Mouse (Mus musculus) bone marrow, adult 2 months (tissue): Measurements from ENCODE around the gene Lman2.

Source experiments
- CTCF ChIP-seq: fragments of 200-500 bp; IDR thresholded peaks from 2 replicates; pipeline ENCODE4 v1.5.1; 2011; ENCODE audit warnings: low read length, control low read depth; ENCODE audit not compliant: control insufficient read depth, insufficient read depth
- POLR2A ChIP-seq: fragments of 200-500 bp; IDR thresholded peaks from 2 replicates; pipeline ENCODE4 v1.6.1; 2011; ENCODE audit warnings: low read depth, mild to moderate bottlenecking, control low read depth, low read length, borderline replicate concordance; ENCODE audit not compliant: control insufficient read depth

- TF ChIP-seq POLR2A: no peak
- TF ChIP-seq CTCF: no peak
Observed at GRCm38 (mm10) chr13:55319931-55320533, 42.6 kb downstream of the Lman2 start, which contains the start of gene Prelid1.
